Mouse (Mus musculus): ENCODE measurements around the gene Snx14. TPM values are rescaled to one million over a fixed set of nuclear protein-coding genes. Genes with fewer than 3 reads are reported as not detected.
A peak's percentile ranks its signal among the peaks of the same experiment; 100 is the strongest.

Snx14 gene
- polyA plus RNA-seq, 1 experiment from 2014 or later, result 20.3 TPM

- Histone ChIP-seq H3K36me3 (ENCODE audit: insufficient read depth, low read length) (no peaks in the 10 kb centered on the region), H3K4me1 (ENCODE audit: insufficient read depth, low read depth, low read length) (0 out of 2 replicates have a peak, but pooled peaks cover 4% of the 10 kb centered on the region), H3K9ac (replicated peaks; ENCODE audit: low read depth) (no peak overlapping the region), H3K9me3 (ENCODE audit: low read length) (no peaks in the 10 kb centered on the region), H3K4me3 (ENCODE audit: low read depth, low read length) (no peak overlapping the region), H3K27ac (ENCODE audit: low read length) (no peak overlapping the region; the same call in 1 of the 2 replicates), H3K4me2 (replicated peaks; ENCODE audit: low read depth, low read length) (peak overlapping the region; percentile 22; the same call in 1 of the 2 replicates), H3K27me3 (replicated peaks; ENCODE audit: insufficient read depth, low read length) (no peaks in the 10 kb centered on the region)
- 24% methylated on average over 10 of the region's 10 CpGs for WGBS
- ATAC-seq, result no peak
- peak; percentile 15 for DNase-seq (ENCODE audit: low spot score)
- TF ChIP-seq CTCF (IDR thresholded peaks at IDR 0.05) (no peak), EP300 (IDR thresholded peaks at IDR 0.05) (no peak)
These were observed 109.5 kb downstream of the Snx14 start for GRCm38 (mm10) chr9:88329166-88329748.

- 45% methylated on average over 5 of the region's 5 CpGs for WGBS
- no peak for ATAC-seq
- no peaks in the 10 kb centered on the region for H3K27me3 ChIP-seq (replicated peaks; ENCODE audit: insufficient read depth, low read length)
These were observed 110.1 kb downstream of the Snx14 start for GRCm38 (mm10) chr9:88328666-88329065.

GRCm38 (mm10) chr9:88326930-88327901, 111.5 kb downstream of the Snx14 start, which contains the start of gene Nt5e:
Gene Nt5e (plus strand): TSS chr9:88327197.
- ATAC-seq, result peak; percentile 88
- WGBS, result under 1% methylated on average over 60 of the region's 66 CpGs
- H3K27ac ChIP-seq (ENCODE audit: low read length), result no peak within 1 kb of the TSS

More at GRCm38 (mm10) chr9:88328666-88329065, 110.1 kb downstream of the Snx14 start:
- no peak overlapping the region for H3K4me3 ChIP-seq (ENCODE audit: low read depth, low read length)
- H3K36me3 ChIP-seq (ENCODE audit: insufficient read depth, low read length), result no peaks in the 10 kb centered on the region
- H3K27ac ChIP-seq (ENCODE audit: low read length), result no peak overlapping the region
- H3K9me3 ChIP-seq (ENCODE audit: low read length), result no peaks in the 10 kb centered on the region
- 0 out of 2 replicates have a peak, but pooled peaks cover 4% of the 10 kb centered on the region for H3K4me1 ChIP-seq (ENCODE audit: insufficient read depth, low read depth, low read length)
- no peak for TF ChIP-seq CTCF (IDR thresholded peaks at IDR 0.05)
- no peak for TF ChIP-seq EP300 (IDR thresholded peaks at IDR 0.05)
- H3K9ac ChIP-seq (replicated peaks; ENCODE audit: low read depth), result no peak overlapping the region
- no peak for DNase-seq (ENCODE audit: low spot score)
- peak overlapping the region; percentile 22; the same call in 1 of the 2 replicates for H3K4me2 ChIP-seq (replicated peaks; ENCODE audit: low read depth, low read length)

More at GRCm38 (mm10) chr9:88326930-88327901, 111.5 kb downstream of the Snx14 start, which contains the start of gene Nt5e:
- Histone ChIP-seq H3K4me3 (ENCODE audit: low read depth, low read length) (peak within 1 kb of the TSS; percentile 52), H3K4me2 (replicated peaks; ENCODE audit: low read depth, low read length) (peak within 1 kb of the TSS; percentile 88), H3K27me3 (replicated peaks; ENCODE audit: insufficient read depth, low read length) (no peaks in the 10 kb centered on the region), H3K4me1 (ENCODE audit: insufficient read depth, low read depth, low read length) (0 out of 2 replicates have a peak, but pooled peaks cover 4% of the 10 kb centered on the region), H3K9ac (replicated peaks; ENCODE audit: low read depth) (peak within 1 kb of the TSS; percentile 23; the same call in 1 of the 2 replicates), H3K9me3 (ENCODE audit: low read length) (no peaks in the 10 kb centered on the region), H3K36me3 (ENCODE audit: insufficient read depth, low read length) (no peaks in the 10 kb centered on the region)
- no peak for TF ChIP-seq CTCF (IDR thresholded peaks at IDR 0.05)
- TF ChIP-seq EP300 (IDR thresholded peaks at IDR 0.05), result no peak
- peak; percentile 66 for DNase-seq (ENCODE audit: low spot score)

Other genes starting within 250 kb of the Snx14 start
- 5.3 and 5.8 TPM in 2 replicates for gene Nt5e, start 111.8 kb downstream of the Snx14 start, polyA plus RNA-seq (2015; fragmentation: Nextera tagmentation; extraction: Ambion mirVana)
- gene Gm20537, start 17.7 kb upstream of the Snx14 start, polyA plus RNA-seq (2015; fragmentation: Nextera tagmentation; extraction: Ambion mirVana), result not detected in 2 replicates
- 36.0 and 38.8 TPM in 2 replicates for gene Syncrip, start 43.6 kb upstream of the Snx14 start, polyA plus RNA-seq (2015; fragmentation: Nextera tagmentation; extraction: Ambion mirVana)
- gene Zfp949, start 109.1 kb upstream of the Snx14 start, polyA plus RNA-seq (2015; fragmentation: Nextera tagmentation; extraction: Ambion mirVana), result 10.5 and 11.5 TPM in 2 replicates
- 0.08 TPM in 1 of 2 replicates, not detected in the other for gene Trim43a, start 141.9 kb upstream of the Snx14 start, polyA plus RNA-seq (2015; fragmentation: Nextera tagmentation; extraction: Ambion mirVana)

Data from lung, postnatal 0 days (tissue).